Comparison of ENCODE assay signal across 12 mouse cellular contexts in genomic region chr17:47065307-47065901, GRCm38 (mm10). TPM values are rescaled to one million over a fixed set of nuclear protein-coding genes. Genes with fewer than 3 reads are reported as not detected.
A peak's percentile ranks its signal among the peaks of the same experiment; 100 is the strongest.
DNase-seq lines count a peak whose midpoint lies in the region; TF ChIP-seq lines count a peak whose summit lies in the region.
"Had no signal": no experiment of that assay in that cellular context is flagged by ENCODE, and none has a peak within 500 bp of the region (broad histone marks: within the 10 kb centered on the region; RNA-seq: fewer than 3 reads in every experiment).

No protein-coding gene starts in this region.

- no peaks in the 10 kb centered on the region for H3K27me3 ChIP-seq in myocyte (ENCODE audit: control insufficient read depth, insufficient read depth, insufficient read length)
- H3K27me3 ChIP-seq: embryonic facial prominence, embryonic 15.5 days; lung, embryonic 15.5 days had no signal

- H3ac ChIP-seq in myocyte (ENCODE audit: control insufficient read depth, insufficient read length), result no peak overlapping the region

- peak; percentile 55 to 60 for DNase-seq in kidney, adult 8-10 months
- DNase-seq in kidney, postnatal 4 days, result no peak
- peak; percentile 92 for DNase-seq in NIH3T3 (ENCODE audit: low read depth)
- peak; percentile 92 for DNase-seq in fat pad, adult 2 months (ENCODE audit: extremely low read depth, low read depth, low spot score)
- no peak for DNase-seq in spleen, adult 12 weeks (ENCODE audit: low spot score)
- no peak for DNase-seq in embryo, embryonic 9.5 days (ENCODE audit: extremely low spot score)
- no peak for DNase-seq in left cerebral cortex, postnatal 25 days (ENCODE audit: low spot score in 2 of 2)
- DNase-seq: cerebellum, adult 11 months; layer of hippocampus, adult 9-11 months had no signal

- no peak overlapping the region for H3K4me3 ChIP-seq in myocyte
- H3K4me3 ChIP-seq: embryonic facial prominence, embryonic 15.5 days; lung, embryonic 15.5 days had no signal

- H3K79me2 ChIP-seq in myocyte (ENCODE audit: control insufficient read depth, insufficient read depth), result no peaks in the 10 kb centered on the region

- peak overlapping the region; percentile 49 for H3K4me2 ChIP-seq in myocyte (ENCODE audit: low read depth)
- H3K4me2 ChIP-seq: embryonic facial prominence, embryonic 15.5 days; lung, embryonic 15.5 days had no signal

- TF ChIP-seq POLR2A in myocyte (IDR thresholded peaks at IDR 0.05; ENCODE audit: insufficient read length, low read depth), result no peak

- no peaks in the 10 kb centered on the region for H3K36me3 ChIP-seq in myocyte (ENCODE audit: control insufficient read depth, insufficient read depth)
- H3K36me3 ChIP-seq: embryonic facial prominence, embryonic 15.5 days; lung, embryonic 15.5 days had no signal

- intact Hi-C loops in left cerebral cortex, postnatal 25 days (cut with DNase I), result no loop called here

TF ChIP-seq in myocyte, 11 proteins besides CTCF, POLR2A, EP300 and RAD21:
- no peak for TF ChIP-seq TCF3 (IDR thresholded peaks at IDR 0.05; ENCODE audit: insufficient read length, low read depth)
- TF ChIP-seq CEBPB (IDR thresholded peaks at IDR 0.05; ENCODE audit: insufficient read depth, poor library complexity, severe bottlenecking), result no peak
- TF ChIP-seq MYOG (IDR thresholded peaks at IDR 0.05; ENCODE audit: control insufficient read depth in 1 of 3, insufficient read depth in 1 of 3, insufficient read length in 2 of 3, low read depth in 2 of 3), result no peak
- no peak for TF ChIP-seq SRF (IDR thresholded peaks at IDR 0.05; ENCODE audit: control insufficient read depth, insufficient read length, low read depth)
- TF ChIP-seq REST (IDR thresholded peaks at IDR 0.05; ENCODE audit: insufficient read depth, insufficient read length), result no peak
- no peak for TF ChIP-seq MYOD1 (IDR thresholded peaks at IDR 0.05; ENCODE audit: control insufficient read depth in 1 of 3, insufficient read length in 2 of 3, low read depth in 2 of 3)
- no peak for TF ChIP-seq POLR2AphosphoS2 (IDR thresholded peaks at IDR 0.05; ENCODE audit: insufficient read length, low read depth)
- no peak for TF ChIP-seq MAX (IDR thresholded peaks at IDR 0.05; ENCODE audit: low read depth)
- no peak for TF ChIP-seq TCF12 (IDR thresholded peaks at IDR 0.05; ENCODE audit: insufficient read depth, poor library complexity, severe bottlenecking)
- TF ChIP-seq USF1 (IDR thresholded peaks at IDR 0.05; ENCODE audit: low read depth), result no peak
- TF ChIP-seq E2F4 (IDR thresholded peaks at IDR 0.05; ENCODE audit: insufficient read depth), result no peak

RNA-seq across cellular contexts. Expression of gene Ubr2, which starts 55.0 kb away (rescaled TPM):
- 36.9 TPM for polyA plus RNA-seq in myocyte (2012; fragmentation: generic; extraction: Trizol)
- 10 to 100 TPM; 50.6 to 57.0 TPM for total RNA-seq in left cerebral cortex, postnatal 25 days (2021)

Comparison
In these comparisons a context has a peak if more than half of its experiments do, and no peak if none do; other contexts are left out.
1. DNase-seq: peak in kidney, adult 8-10 months (2 of 2), NIH3T3 (single experiment) and fat pad, adult 2 months (single experiment); none in kidney, postnatal 4 days (0 of 2), spleen, adult 12 weeks (single experiment), embryo, embryonic 9.5 days (single experiment) and left cerebral cortex, postnatal 25 days (0 of 2).